1 mouse cellular context compared by ENCODE assay signal in the genomic region with DNA sequence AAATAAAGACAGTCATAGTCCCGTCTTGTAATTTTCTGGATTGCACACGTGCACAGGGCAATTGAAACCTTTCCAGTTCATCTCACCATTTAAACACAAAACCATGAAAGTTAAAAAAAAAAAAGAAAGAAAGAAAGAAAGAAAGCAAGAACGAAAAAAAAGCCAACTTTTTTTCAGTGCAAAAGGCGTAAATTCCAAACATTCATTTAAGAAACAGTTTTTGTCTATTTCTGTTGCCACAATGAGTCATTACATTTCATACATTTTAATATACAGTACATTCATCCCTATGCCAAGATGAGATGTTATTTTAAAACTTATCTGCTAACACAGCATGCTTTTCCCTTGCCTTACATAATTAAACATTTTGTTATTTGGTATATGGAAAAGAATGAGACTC.
TF ChIP-seq lines count a peak whose summit lies in the region.

No protein-coding gene starts in this region.

TF ChIP-seq in MEL, 35 proteins besides CTCF, POLR2A, EP300 and RAD21:
- TF ChIP-seq MEF2A (IDR thresholded peaks at IDR 0.05; ENCODE audit: extremely low read depth, insufficient replicate concordance, low read depth, low read length, poor library complexity, severe bottlenecking): no peak
- TF ChIP-seq ZNF384 (IDR thresholded peaks at IDR 0.05; ENCODE audit: low read depth, low read length): 0 out of 2 replicates have a peak, but pooled peaks have one; percentile 26
- TF ChIP-seq CHD1 (IDR thresholded peaks at IDR 0.05; ENCODE audit: low read depth, low read length): no peak
- no peak for TF ChIP-seq USF2 (IDR thresholded peaks at IDR 0.05; ENCODE audit: borderline replicate concordance in 1 of 2, insufficient read depth in 1 of 2, low read depth in 1 of 2, low read length in 2 of 2)
TF ChIP-seq in MEL: peak in this region for 1.
